Mouse (Mus musculus) right cerebral cortex, postnatal 36 days (tissue): Measurements from ENCODE around the gene Med25.
A peak's percentile ranks its signal among the peaks of the same experiment; 100 is the strongest.

Source experiments
- DNase-seq, 2 experiments: peaks; one replicate each; pipeline ENCODE4 v3.0.0; 2022; ENCODE audit warnings: low spot score in 2 of 2, mixed read lengths in 1 of 2

The Med25 gene

GRCm38 (mm10) chr7:44892276-44892921, at the start of gene Med25:
Gene Med25 (minus strand): TSS chr7:44892712.
- DNase-seq: peak; percentile 94 to 95

- no peak for DNase-seq
Observed at GRCm38 (mm10) chr7:44938680-44939079, 46.2 kb upstream of the Med25 start.

GRCm38 (mm10) chr7:44929204-44930151, 37.0 kb upstream of the Med25 start, which contains the start of gene Ap2a1:
Gene Ap2a1 (minus strand): TSS chr7:44929496.
- peak; percentile 100 for DNase-seq

GRCm38 (mm10) chr7:44928570-44928969, 36.1 kb upstream of the Med25 start:
- DNase-seq: no peak

GRCm38 (mm10) chr7:44925468-44925867, 33.0 kb upstream of the Med25 start:
- no peak for DNase-seq

GRCm38 (mm10) chr7:44922530-44922929, 30.0 kb upstream of the Med25 start:
- DNase-seq: no peak

GRCm38 (mm10) chr7:44919127-44919526, 26.6 kb upstream of the Med25 start:
- no peak for DNase-seq

- DNase-seq: no peak
Observed at GRCm38 (mm10) chr7:44918219-44918618, 25.7 kb upstream of the Med25 start.

GRCm38 (mm10) chr7:44916881-44917280, 24.4 kb upstream of the Med25 start:
- no peak for DNase-seq

- DNase-seq: no peak
Observed at GRCm38 (mm10) chr7:44916191-44916590, 23.7 kb upstream of the Med25 start.

GRCm38 (mm10) chr7:44915314-44915713, 22.8 kb upstream of the Med25 start:
- DNase-seq: no peak

- no peak for DNase-seq
Observed at GRCm38 (mm10) chr7:44914396-44914795, 21.9 kb upstream of the Med25 start.

- no peak for DNase-seq
Observed at GRCm38 (mm10) chr7:44908706-44909476, 16.4 kb upstream of the Med25 start.

- DNase-seq: no peak
Observed at GRCm38 (mm10) chr7:44905430-44905829, 12.9 kb upstream of the Med25 start.

GRCm38 (mm10) chr7:44901230-44901722, 8.8 kb upstream of the Med25 start:
- no peak for DNase-seq

- no peak for DNase-seq
Observed at GRCm38 (mm10) chr7:44900632-44901031, 8.1 kb upstream of the Med25 start.

GRCm38 (mm10) chr7:44898607-44899006, 6.1 kb upstream of the Med25 start:
- no peak for DNase-seq

GRCm38 (mm10) chr7:44896499-44896898, 4.0 kb upstream of the Med25 start:
- no peak for DNase-seq

- DNase-seq: peak; percentile 89 to 91
Observed at GRCm38 (mm10) chr7:44895593-44896434, 3.3 kb upstream of the Med25 start, which contains the start of gene Fuz. Gene Fuz (plus strand): TSS chr7:44896079.

GRCm38 (mm10) chr7:44895206-44895592, 2.7 kb upstream of the Med25 start:
- DNase-seq: no peak

- no peak for DNase-seq
Observed at GRCm38 (mm10) chr7:44894175-44894574, 1.7 kb upstream of the Med25 start.
